26 mouse cellular contexts compared by ENCODE assay signal in genomic region chr6:53915347-53915746, GRCm38 (mm10).
"Had no signal": no experiment of that assay in that cellular context is flagged by ENCODE, and none has a peak within 500 bp of the region (broad histone marks: within the 10 kb centered on the region; RNA-seq: fewer than 3 reads in every experiment).

No protein-coding gene starts in this region.

- H3K36me3 ChIP-seq: heart, embryonic 13.5 days; heart, embryonic 15.5 days; hindbrain, embryonic 10.5 days; hindbrain, embryonic 12.5 days; intestine, embryonic 15.5 days; limb, embryonic 10.5 days; limb, embryonic 12.5 days had no signal

- H3K4me1 ChIP-seq: heart, embryonic 13.5 days; heart, embryonic 15.5 days; intestine, embryonic 15.5 days had no signal

- H3K9ac ChIP-seq: heart, embryonic 13.5 days; heart, embryonic 15.5 days; hindbrain, embryonic 12.5 days; hindbrain, embryonic 14.5 days; intestine, embryonic 15.5 days; limb, embryonic 12.5 days had no signal

- H3K27me3 ChIP-seq: heart, embryonic 13.5 days; heart, embryonic 15.5 days; hindbrain, embryonic 12.5 days; intestine, embryonic 15.5 days; limb, embryonic 12.5 days had no signal

- H3K9me3 ChIP-seq: heart, embryonic 13.5 days; heart, embryonic 15.5 days; hindbrain, embryonic 10.5 days; hindbrain, embryonic 12.5 days; intestine, embryonic 15.5 days; limb, embryonic 10.5 days; limb, embryonic 12.5 days had no signal

- ATAC-seq: hindbrain, embryonic 16.5 days; inflammation-experienced regulatory T-cells, adult 6 months; intestine, embryonic 15.5 days; intestine, postnatal 0 days had no signal

- H3K27ac ChIP-seq: gastrocnemius, adult 2 months; heart, adult 2 months; heart, embryonic 13.5 days; heart, embryonic 15.5 days; hindbrain, embryonic 10.5 days; hindbrain, embryonic 12.5 days; hindbrain, embryonic 14.5 days; intestine, embryonic 15.5 days; layer of hippocampus, adult 2 months; left cerebral cortex, adult 2 months; limb, embryonic 12.5 days had no signal

- H3K4me3 ChIP-seq: gastrocnemius, adult 2 months; heart, adult 2 months; heart, embryonic 13.5 days; heart, embryonic 15.5 days; hindbrain, embryonic 10.5 days; hindbrain, embryonic 12.5 days; intestine, embryonic 15.5 days; layer of hippocampus, adult 2 months; left cerebral cortex, adult 2 months; limb, embryonic 10.5 days; limb, embryonic 12.5 days had no signal

- H3K4me2 ChIP-seq: heart, embryonic 11.5 days; heart, embryonic 13.5 days; heart, embryonic 15.5 days; hindbrain, embryonic 12.5 days; hindbrain, embryonic 14.5 days; intestine, embryonic 15.5 days; limb, embryonic 12.5 days had no signal

- DNase-seq: gastrocnemius, adult 2 months; gastrocnemius, postnatal 10 days; gastrocnemius, postnatal 25 days; heart, adult 2 months; heart, postnatal 14 days; heart, postnatal 36 days; kidney, adult 18-20 months; kidney, adult 8-10 months; kidney, postnatal 10 days; kidney, postnatal 25 days; kidney, postnatal 4 days; liver had no signal
